Mouse (Mus musculus) MEL (cell line): ENCODE results near the gene Krt80. TPM values are rescaled to one million over a fixed set of nuclear protein-coding genes. Genes with fewer than 3 reads are reported as not detected.
A peak's percentile ranks its signal among the peaks of the same experiment; 100 is the strongest.

Source experiments
- DNase-seq: peaks from one replicate; pipeline ENCODE4 v3.0.0; 2011; ENCODE audit warnings: low read depth, low spot score
- H3K27ac ChIP-seq: 2 replicates; pipeline ENCODE4 v1.5.1; 2012; ENCODE audit warnings: low read depth, mild to moderate bottlenecking, control low read depth, low read length, moderate library complexity; ENCODE audit not compliant: control insufficient read depth
- H3K27me3 ChIP-seq, 2 experiments: fragments of 150-350 bp in 1 of 2; sonication (generic) in 1 of 2; 2 replicates each; pipeline ENCODE4 v1.6.1; 2012; ENCODE audit warnings: low read length in 2 of 2, mild to moderate bottlenecking in 2 of 2, improper control_type of control experiment in 1 of 2, moderate library complexity in 1 of 2; ENCODE audit not compliant: insufficient read depth in 2 of 2, control insufficient read depth in 1 of 2
- H3K36me3 ChIP-seq, 2 experiments: 2 replicates each; pipeline ENCODE4 v1.6.1; 2012 to 2014; ENCODE audit warnings: low read length in 2 of 2, improper control_type of control experiment in 1 of 2, inconsistent platforms in 1 of 2, mild to moderate bottlenecking in 1 of 2; ENCODE audit not compliant: insufficient read depth in 2 of 2, control insufficient read depth in 1 of 2
- H3K4me1 ChIP-seq, 2 experiments: fragments of 150-350 bp in 1 of 2; sonication (generic) in 1 of 2; 2 replicates each; pipeline ENCODE4 v1.6.1; 2012; ENCODE audit warnings: low read length in 2 of 2, improper control_type of control experiment in 1 of 2, mild to moderate bottlenecking in 1 of 2; ENCODE audit not compliant: insufficient read depth in 2 of 2, control insufficient read depth in 1 of 2
- H3K4me3 ChIP-seq, 2 experiments: fragments of 150-350 bp in 1 of 2; sonication (generic) in 1 of 2; 2 replicates each; pipeline ENCODE4 v1.5.1; 2012; ENCODE audit warnings: low read depth in 2 of 2, low read length in 2 of 2, mild to moderate bottlenecking in 2 of 2, moderate library complexity in 2 of 2, control low read depth in 1 of 2, improper control_type of control experiment in 1 of 2; ENCODE audit not compliant: control insufficient read depth in 1 of 2, insufficient read depth in 1 of 2
- H3K79me2 ChIP-seq: 2 replicates; pipeline ENCODE4 v1.6.1; 2012; ENCODE audit warnings: mild to moderate bottlenecking, low read length, moderate library complexity; ENCODE audit not compliant: control insufficient read depth, poor library complexity, insufficient read depth
- H3K9ac ChIP-seq: 2 replicates; pipeline ENCODE4 v1.6.1; 2012; ENCODE audit warnings: low read depth, mild to moderate bottlenecking, control low read depth, low read length, moderate library complexity; ENCODE audit not compliant: control insufficient read depth, poor library complexity, severe bottlenecking
- H3K9me3 ChIP-seq: fragments of 150-350 bp; sonication (generic); replicated peaks from 2 replicates; pipeline ENCODE4 v1.6.1; 2012; ENCODE audit warnings: mild to moderate bottlenecking, low read length, improper control_type of control experiment, moderate library complexity; ENCODE audit not compliant: insufficient read depth
- BHLHE40 ChIP-seq: IDR thresholded peaks from 2 replicates; pipeline ENCODE4 v1.6.1; 2012; ENCODE audit warnings: low read depth, mild to moderate bottlenecking, inconsistent platforms, low read length, improper control_type of control experiment, borderline replicate concordance
- CHD1 ChIP-seq: IDR thresholded peaks from 2 replicates; pipeline ENCODE4 v1.6.1; 2012; ENCODE audit warnings: low read depth, mild to moderate bottlenecking, inconsistent platforms, low read length, improper control_type of control experiment
- CHD2 ChIP-seq: IDR thresholded peaks from 2 replicates; pipeline ENCODE4 v1.6.1; 2011; ENCODE audit warnings: low read length, improper control_type of control experiment
- CTCF ChIP-seq, 3 experiments: IDR thresholded peaks in 2 of 3; conservative IDR thresholded peaks in 1 of 3; 2 replicates each; pipeline ENCODE4 v1.5.1; 2011 to 2012; ENCODE audit warnings: low read length in 3 of 3, low read depth in 2 of 3, mild to moderate bottlenecking in 2 of 3, improper control_type of control experiment in 1 of 3, inconsistent platforms in 1 of 3, mixed read lengths in 1 of 3, moderate library complexity in 1 of 3; ENCODE audit not compliant: control insufficient read depth in 1 of 3, insufficient read depth in 1 of 3, poor library complexity in 1 of 3, severe bottlenecking in 1 of 3
- ELF1 ChIP-seq: IDR thresholded peaks from 2 replicates; pipeline ENCODE4 v1.6.1; 2014; ENCODE audit warnings: low read depth, mild to moderate bottlenecking, inconsistent platforms, low read length, improper control_type of control experiment, moderate library complexity
- EP300 ChIP-seq, 2 experiments: IDR thresholded peaks; 2 replicates each; pipeline ENCODE4 v1.6.1; 2011; ENCODE audit warnings: improper control_type of control experiment in 2 of 2, low read length in 2 of 2, low read depth in 1 of 2, mild to moderate bottlenecking in 1 of 2
- ETS1 ChIP-seq: IDR thresholded peaks from 2 replicates; pipeline ENCODE4 v1.6.1; 2012; ENCODE audit warnings: low read depth, mild to moderate bottlenecking, inconsistent platforms, low read length, improper control_type of control experiment, moderate library complexity
- GATA1 ChIP-seq: IDR thresholded peaks from 2 replicates; pipeline ENCODE4 v1.6.1; 2011; ENCODE audit warnings: low read depth, low read length, improper control_type of control experiment
- HCFC1 ChIP-seq: IDR thresholded peaks from 2 replicates; pipeline ENCODE4 v1.6.1; 2012; ENCODE audit warnings: low read depth, mild to moderate bottlenecking, inconsistent platforms, low read length, improper control_type of control experiment, moderate library complexity
- MAFK ChIP-seq: IDR thresholded peaks from 2 replicates; pipeline ENCODE4 v1.6.1; 2011; ENCODE audit warnings: low read depth, mild to moderate bottlenecking, low read length, improper control_type of control experiment, borderline replicate concordance
- MYB ChIP-seq: IDR thresholded peaks from 2 replicates; pipeline ENCODE4 v1.6.1; 2011; ENCODE audit warnings: mild to moderate bottlenecking, low read depth, low read length, improper control_type of control experiment
- NELFE ChIP-seq: IDR thresholded peaks from 2 replicates; pipeline ENCODE4 v1.6.1; 2011; ENCODE audit warnings: low read depth, low read length, improper control_type of control experiment
- POLR2A ChIP-seq, 2 experiments: IDR thresholded peaks; 2 replicates each; pipeline ENCODE4 v1.6.1; 2011 to 2012; ENCODE audit warnings: low read length in 2 of 2, mild to moderate bottlenecking in 2 of 2, control low read depth in 1 of 2, improper control_type of control experiment in 1 of 2, low read depth in 1 of 2, moderate library complexity in 1 of 2; ENCODE audit not compliant: control insufficient read depth in 1 of 2, insufficient read depth in 1 of 2, poor library complexity in 1 of 2
- RAD21 ChIP-seq: IDR thresholded peaks from 2 replicates; pipeline ENCODE4 v1.6.1; 2011; ENCODE audit warnings: mild to moderate bottlenecking, low read depth, low read length, improper control_type of control experiment
- RCOR1 ChIP-seq: IDR thresholded peaks from 2 replicates; pipeline ENCODE4 v1.6.1; 2012; ENCODE audit warnings: low read depth, mild to moderate bottlenecking, inconsistent platforms, low read length, improper control_type of control experiment
- SIN3A ChIP-seq: IDR thresholded peaks from 2 replicates; pipeline ENCODE4 v1.6.1; 2012; ENCODE audit warnings: low read length, improper control_type of control experiment, inconsistent platforms
- TAL1 ChIP-seq: IDR thresholded peaks from 2 replicates; pipeline ENCODE4 v1.6.1; 2012; ENCODE audit warnings: mild to moderate bottlenecking, inconsistent platforms, low read length, moderate library complexity, mixed read lengths
- TBP ChIP-seq: IDR thresholded peaks from 2 replicates; pipeline ENCODE4 v1.8.0; 2011; ENCODE audit warnings: low read depth, low read length, improper control_type of control experiment
- TCF12 ChIP-seq: IDR thresholded peaks from 2 replicates; pipeline ENCODE4 v1.6.1; 2014; ENCODE audit warnings: low read depth, mild to moderate bottlenecking, inconsistent platforms, low read length, improper control_type of control experiment, moderate library complexity
- USF1 ChIP-seq: IDR thresholded peaks from 2 replicates; pipeline ENCODE4 v1.6.1; 2014; ENCODE audit warnings: low read depth, mild to moderate bottlenecking, inconsistent platforms, low read length, improper control_type of control experiment, moderate library complexity
- USF2 ChIP-seq, 2 experiments: IDR thresholded peaks; 2 replicates each; pipeline ENCODE4 v1.6.1; 2011 to 2012; ENCODE audit warnings: improper control_type of control experiment in 2 of 2, low read length in 2 of 2, borderline replicate concordance in 1 of 2, inconsistent platforms in 1 of 2, low read depth in 1 of 2, mild to moderate bottlenecking in 1 of 2; ENCODE audit not compliant: insufficient read depth in 1 of 2
- ZKSCAN1 ChIP-seq: IDR thresholded peaks from 2 replicates; pipeline ENCODE4 v1.6.1; 2012; ENCODE audit warnings: low read depth, mild to moderate bottlenecking, inconsistent platforms, low read length, improper control_type of control experiment, moderate library complexity
- ZMIZ1 ChIP-seq: IDR thresholded peaks from 2 replicates; pipeline ENCODE4 v1.6.1; 2012; ENCODE audit warnings: low read depth, mild to moderate bottlenecking, inconsistent platforms, low read length, improper control_type of control experiment, moderate library complexity
- ZNF384 ChIP-seq: IDR thresholded peaks from 2 replicates; pipeline ENCODE4 v1.6.1; 2012; ENCODE audit warnings: low read depth, mild to moderate bottlenecking, inconsistent platforms, low read length, improper control_type of control experiment
- polyA plus RNA-seq, 2 experiments: library from polyadenylated mRNA; stranded (reverse) in 1 of 2; unstranded in 1 of 2; fragments of >175 nt in 1 of 2; fragments of >200 nt in 1 of 2; gene quantifications; 2 replicates each; pipeline versions ENCODE4 v1.2.1 to v1.2.4; 2012; ENCODE audit warnings: low replicate concordance in 2 of 2, low read depth in 1 of 2; ENCODE audit not compliant: insufficient read length in 2 of 2, insufficient read depth in 1 of 2, missing spikeins in 1 of 2
- total RNA-seq: library from RNA; depleted of rRNA; stranded (reverse); fragments of 300-350 nt; gene quantifications from 2 replicates; pipeline ENCODE4 v1.2.3, GENCODE M21; 2012

Krt80 gene
- total and polyA plus RNA-seq, 3 experiments = not detected

DNA sequence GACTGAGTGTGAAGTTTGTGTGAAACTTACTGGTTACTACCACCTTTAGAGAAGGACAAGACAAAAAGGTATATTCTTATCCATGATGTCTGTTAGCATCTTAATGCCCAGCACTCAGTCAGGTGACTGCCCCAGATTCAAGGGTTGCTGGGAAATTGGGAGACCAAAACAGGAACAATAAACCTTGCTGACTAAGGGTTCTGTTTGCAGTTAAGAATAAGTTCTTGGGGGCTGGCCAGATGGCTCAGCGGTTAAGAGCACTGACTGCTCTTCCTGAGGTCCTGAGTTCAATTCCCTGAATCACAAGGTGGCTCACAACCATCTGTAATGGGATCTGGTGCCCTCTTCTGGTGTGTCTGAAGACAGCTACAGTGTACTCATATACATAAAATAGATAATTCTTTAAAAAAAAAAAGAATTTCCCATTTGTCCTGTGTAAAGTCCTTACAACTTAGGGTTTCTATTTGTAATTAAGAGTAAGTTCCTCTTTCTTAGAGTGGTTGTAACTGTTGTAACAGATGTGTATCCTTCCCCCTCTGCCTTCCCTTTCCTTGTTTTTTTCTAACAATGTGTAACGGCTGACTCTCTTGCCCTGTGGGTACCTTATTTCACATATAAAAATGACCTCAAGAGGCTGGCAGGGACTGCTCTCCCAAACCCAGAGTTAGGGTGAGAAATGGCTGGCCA is 52.0 kb downstream of the Krt80 start:
- H3K4me1 ChIP-seq = peaks cover 28 to 55% of the 10 kb centered on the region in 2 experiments
- TF ChIP-seq RCOR1 (peak; percentile 4; the same call in 1 of the 2 replicates), ZNF384 (peak; percentile 93), ETS1 (peak; percentile 79), MYB (peak; percentile 89), BHLHE40 (peak; percentile 73; the same call in 1 of the 2 replicates), POLR2A (IDR thresholded peaks at IDR 0.05; ENCODE audit: control insufficient read depth in 1 of 2, insufficient read depth in 1 of 2, low read depth in 1 of 2, low read length in 2 of 2, poor library complexity in 1 of 2) (no peak; a peak in 1 of 4 replicates), TBP (peak; percentile 99), CTCF (IDR thresholded peaks at IDR 0.05 in 2 of 3, conservative IDR thresholded peaks at IDR 0.05 in 1 of 3; ENCODE audit: control insufficient read depth in 1 of 3, insufficient read depth in 1 of 3, low read depth in 2 of 3, low read length in 3 of 3, poor library complexity in 1 of 3, severe bottlenecking in 1 of 3) (peak in 2 of 3 experiments; percentile 12 to 34; a peak in 1 of 6 replicates), USF1 (peak; percentile 87), USF2 (IDR thresholded peaks at IDR 0.05; ENCODE audit: borderline replicate concordance in 1 of 2, insufficient read depth in 1 of 2, low read depth in 1 of 2, low read length in 2 of 2) (0 out of 4 replicates have a peak, but pooled peaks of 1 of the 2 experiments have one; percentile 32), ZKSCAN1 (0 out of 2 replicates have a peak, but pooled peaks have one; percentile 1), EP300 (IDR thresholded peaks at IDR 0.05; ENCODE audit: low read depth in 1 of 2, low read length in 2 of 2) (peak; percentile 78 to 81), ZMIZ1 (no peak), CHD1 (no peak), NELFE (no peak), ELF1 (no peak), GATA1 (no peak), MAFK (peak; percentile 95), SIN3A (peak; percentile 59), RAD21 (no peak), CHD2 (no peak), TCF12 (peak; percentile 27; the same call in 1 of the 2 replicates), TAL1 (no peak), HCFC1 (peak; percentile 29; the same call in 1 of the 2 replicates)

More for the DNA sequence above, 52.0 kb downstream of the Krt80 start:
- Histone ChIP-seq H3K79me2 (no peaks in the 10 kb centered on the region), H3K9me3 (no peaks in the 10 kb centered on the region), H3K27ac (peak overlapping the region; percentile 81), H3K4me3 (peak overlapping the region; percentile 21 to 23; a peak in 3 of 4 replicates), H3K36me3 (peaks cover 0 to 40% of the 10 kb centered on the region in 2 experiments; a peak in 2 of 4 replicates), H3K27me3 (no peaks in the 10 kb centered on the region), H3K9ac (peak overlapping the region; percentile 28; the same call in 1 of the 2 replicates)
- peak; percentile 91 for DNase-seq
